Mouse (Mus musculus) ES-Bruce4 (cell line): ENCODE measurements around the gene Cryba4.

Source experiments
- CTCF ChIP-seq: IDR thresholded peaks from one replicate; pipeline ENCODE4 v1.8.1; 2011; ENCODE audit warnings: low read depth, low read length
- EP300 ChIP-seq: IDR thresholded peaks from 2 replicates; pipeline ENCODE4 v1.6.1; 2011; ENCODE audit warnings: low read depth, low read length; ENCODE audit not compliant: insufficient read depth
- POLR2A ChIP-seq: IDR thresholded peaks from one replicate; pipeline ENCODE4 v1.8.1; 2011; ENCODE audit warnings: low read length; ENCODE audit not compliant: insufficient read depth

DNA sequence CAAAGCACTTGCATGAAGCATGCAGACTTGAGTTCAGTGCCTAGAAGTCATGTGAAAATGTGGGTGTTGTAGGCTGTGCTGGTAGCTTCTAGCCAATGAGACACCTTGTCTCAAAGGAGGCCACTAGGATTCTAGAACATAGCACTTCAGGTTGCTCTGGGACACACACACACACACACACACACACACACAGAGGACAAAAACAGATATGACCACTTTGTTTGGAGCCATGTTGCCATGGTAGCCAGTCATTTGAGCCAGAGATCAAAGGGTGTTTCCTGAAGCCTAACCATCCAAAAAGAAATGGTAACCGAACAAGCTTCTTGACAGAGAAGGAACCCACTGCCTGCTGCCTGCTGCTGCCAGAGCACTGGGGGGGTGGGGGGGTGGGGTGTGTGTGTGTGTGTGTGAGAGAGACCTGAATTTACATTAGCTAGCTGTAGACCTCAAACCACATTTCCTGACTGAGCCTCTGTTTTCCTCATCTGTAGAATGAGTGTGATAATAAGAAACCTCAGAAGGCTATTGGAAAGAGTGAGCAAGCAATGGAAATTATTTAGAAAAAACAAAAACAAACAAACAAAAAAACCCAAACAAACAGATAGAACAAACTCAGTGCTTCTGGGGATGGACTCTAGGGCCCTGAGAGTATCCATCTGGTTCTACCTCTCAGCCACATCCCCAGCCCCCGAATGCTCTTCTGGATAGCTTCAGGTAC, 21.6 kb upstream of the Cryba4 start:
- TF ChIP-seq POLR2A (no peak), CTCF (no peak), EP300 (no peak)
